Mouse (Mus musculus): ENCODE measurements at regions not wholly inside any gene's neighbourhood (a gene's known extent, or its start where the extent isn't known, plus 50 kb on each side); places are given as distances from the start of the nearest gene placed in this dataset.

GRCm38 (mm10) chr9:83326437-83327086 lies 114.4 kb downstream of the Lca5 start:
- TF ChIP-seq CTCF (IDR thresholded peaks at IDR 0.05; ENCODE audit: borderline replicate concordance, insufficient read depth, low read length) (no peak), POLR2A (IDR thresholded peaks at IDR 0.05; ENCODE audit: low read depth, low read length) (no peak)

All from embryonic fibroblast, embryonic 13.5 days (primary cell).